Mouse (Mus musculus): ENCODE results near the gene Abi3.

Gene Abi3

GRCm38 (mm10) chr11:95840694-95841497 lies 1.4 kb downstream of the Abi3 start:
- CTCF ChIA-PET: interaction anchor here (0.6 to 1.6 kb wide), 3 partner anchors 12 to 13 kb away, joined by 4 to 5 read pairs (median 4); no protein-coding TSS in a partner anchor

- CTCF ChIA-PET: interaction anchor here (0.6 to 1.6 kb wide), 3 partner anchors 10 to 22 kb away, joined by 3 to 4 read pairs (median 4); no protein-coding TSS in a partner anchor
Observed at GRCm38 (mm10) chr11:95838999-95839868, 3.0 kb downstream of the Abi3 start.

- CTCF ChIA-PET: interaction anchor here (0.7 kb wide), 1 partner anchor 15 kb away, joined by 4 read pairs; no protein-coding TSS in a partner anchor
Observed at GRCm38 (mm10) chr11:95838598-95838997, 3.7 kb downstream of the Abi3 start.

GRCm38 (mm10) chr11:95837059-95837458 lies 5.2 kb downstream of the Abi3 start, which contains the start of gene Gngt2:
Gene Gngt2, plus strand, starts transcription at chr11:95837216.
- CTCF ChIA-PET: interaction anchor here (1.2 kb wide), 1 partner anchor 25 kb away, joined by 3 read pairs; no protein-coding TSS in a partner anchor

GRCm38 (mm10) chr11:95836433-95836832 lies 5.8 kb downstream of the Abi3 start:
- CTCF ChIA-PET: interaction anchor here (1.1 kb wide), 1 partner anchor 8 kb away, joined by 3 read pairs; no protein-coding TSS in a partner anchor

- CTCF ChIA-PET: interaction anchor here (0.7 to 1.1 kb wide), 2 partner anchors 9 to 224 kb away, joined by 3 read pairs; no protein-coding TSS in a partner anchor
Observed at GRCm38 (mm10) chr11:95835832-95836231, 6.4 kb downstream of the Abi3 start.

- CTCF ChIA-PET: interaction anchor here (0.6 to 1.7 kb wide), 7 partner anchors 10 to 242 kb away, joined by 3 to 8 read pairs (median 3); no protein-coding TSS in a partner anchor
Observed at GRCm38 (mm10) chr11:95834742-95835710, 7.2 kb downstream of the Abi3 start.

GRCm38 (mm10) chr11:95834143-95834667 lies 8.1 kb downstream of the Abi3 start:
- CTCF ChIA-PET: interaction anchor here (0.6 to 1.7 kb wide), 4 partner anchors 9 to 243 kb away, joined by 3 to 8 read pairs (median 4); no protein-coding TSS in a partner anchor

GRCm38 (mm10) chr11:95833631-95834142 lies 8.6 kb downstream of the Abi3 start:
- CTCF ChIA-PET: interaction anchor here (0.8 to 1.7 kb wide), 3 partner anchors 10 to 35 kb away, joined by 3 to 8 read pairs (median 6); no protein-coding TSS in a partner anchor

- CTCF ChIA-PET: interaction anchor here (0.5 to 1.7 kb wide), 3 partner anchors 10 to 47 kb away, joined by 3 to 6 read pairs (median 3); no protein-coding TSS in a partner anchor
Observed at GRCm38 (mm10) chr11:95833006-95833570, 9.2 kb downstream of the Abi3 start.

- CTCF ChIA-PET: interaction anchor here (0.5 kb wide), 1 partner anchor 47 kb away, joined by 3 read pairs; no protein-coding TSS in a partner anchor
Observed at GRCm38 (mm10) chr11:95832129-95833005, 9.9 kb downstream of the Abi3 start.

- CTCF ChIA-PET: no interaction called here
Observed at GRCm38 (mm10) chr11:95831641-95832040, 10.6 kb downstream of the Abi3 start.

GRCm38 (mm10) chr11:95831276-95831619 lies 11.0 kb downstream of the Abi3 start:
- CTCF ChIA-PET: no interaction called here

GRCm38 (mm10) chr11:95830411-95831275 lies 11.6 kb downstream of the Abi3 start:
- CTCF ChIA-PET: interaction anchor here (0.7 kb wide), 1 partner anchor 150 kb away, joined by 3 read pairs; no protein-coding TSS in a partner anchor

- CTCF ChIA-PET: interaction anchor here (1.8 to 3.1 kb wide), 2 partner anchors 11 to 24 kb away, joined by 4 to 15 read pairs; no protein-coding TSS in a partner anchor
Observed at GRCm38 (mm10) chr11:95829526-95830050, 12.7 kb downstream of the Abi3 start.

GRCm38 (mm10) chr11:95828181-95828964 lies 13.9 kb downstream of the Abi3 start:
- CTCF ChIA-PET: interaction anchor here (0.6 to 3.1 kb wide), 11 partner anchors 10 to 152 kb away, joined by 3 to 15 read pairs (median 4); partner anchors contain the start of gene Abi3

All from spleen, embryonic (tissue).